Mouse (Mus musculus) splenic B cell, adult 2 months (primary cell): Measurements from ENCODE around the gene Cacna2d3.

ENCODE experiments used
- DNase-seq: peaks from one replicate; pipeline ENCODE4 v3.0.0-alpha.2; 2011; ENCODE audit warnings: low read depth, low spot score
- H3K27me3 ChIP-seq: 2 replicates; pipeline ENCODE4 v1.6.1; 2012; ENCODE audit warnings: mild to moderate bottlenecking, low read length, moderate library complexity, mixed read lengths; ENCODE audit not compliant: control insufficient read depth, poor library complexity, insufficient read depth, severe bottlenecking
- H3K36me3 ChIP-seq: 2 replicates; pipeline ENCODE4 v1.6.1; 2012; ENCODE audit warnings: mild to moderate bottlenecking, low read length, moderate library complexity, mixed read lengths; ENCODE audit not compliant: control insufficient read depth, poor library complexity, insufficient read depth, severe bottlenecking

Gene Cacna2d3

GRCm38 (mm10) chr14:29061491-29061890 lies 660.2 kb downstream of the Cacna2d3 start:
- no peak for DNase-seq
- no peaks in the 10 kb centered on the region for H3K27me3 ChIP-seq
- H3K36me3 ChIP-seq, result no peaks in the 10 kb centered on the region

- Histone ChIP-seq H3K36me3 (no peaks in the 10 kb centered on the region), H3K27me3 (no peaks in the 10 kb centered on the region)
- no peak for DNase-seq
These were observed 661.0 kb downstream of the Cacna2d3 start for GRCm38 (mm10) chr14:29060679-29061078.

- DNase-seq, result no peak
- H3K36me3 ChIP-seq, result no peaks in the 10 kb centered on the region
- no peaks in the 10 kb centered on the region for H3K27me3 ChIP-seq
These were observed 669.5 kb downstream of the Cacna2d3 start for GRCm38 (mm10) chr14:29051951-29052835.

- no peaks in the 10 kb centered on the region for H3K36me3 ChIP-seq
- DNase-seq, result no peak
- no peaks in the 10 kb centered on the region for H3K27me3 ChIP-seq
These were observed 679.3 kb downstream of the Cacna2d3 start for GRCm38 (mm10) chr14:29042355-29042754.

- Histone ChIP-seq H3K27me3 (no peaks in the 10 kb centered on the region), H3K36me3 (no peaks in the 10 kb centered on the region)
- no peak for DNase-seq
These were observed 680.2 kb downstream of the Cacna2d3 start for GRCm38 (mm10) chr14:29041498-29041897.

GRCm38 (mm10) chr14:29040606-29041364 lies 680.9 kb downstream of the Cacna2d3 start:
- no peaks in the 10 kb centered on the region for H3K27me3 ChIP-seq
- H3K36me3 ChIP-seq, result no peaks in the 10 kb centered on the region
- no peak for DNase-seq

GRCm38 (mm10) chr14:29038246-29038645 lies 683.4 kb downstream of the Cacna2d3 start:
- Histone ChIP-seq H3K27me3 (no peaks in the 10 kb centered on the region), H3K36me3 (no peaks in the 10 kb centered on the region)
- DNase-seq, result no peak

GRCm38 (mm10) chr14:29031858-29032395 lies 689.7 kb downstream of the Cacna2d3 start:
- H3K36me3 ChIP-seq, result no peaks in the 10 kb centered on the region
- no peak for DNase-seq
- H3K27me3 ChIP-seq, result no peaks in the 10 kb centered on the region

- Histone ChIP-seq H3K27me3 (no peaks in the 10 kb centered on the region), H3K36me3 (no peaks in the 10 kb centered on the region)
- DNase-seq, result no peak
These were observed 691.1 kb downstream of the Cacna2d3 start for GRCm38 (mm10) chr14:29030519-29030918.

GRCm38 (mm10) chr14:29029896-29030420 lies 691.7 kb downstream of the Cacna2d3 start:
- no peaks in the 10 kb centered on the region for H3K36me3 ChIP-seq
- DNase-seq, result no peak
- H3K27me3 ChIP-seq, result no peaks in the 10 kb centered on the region

- Histone ChIP-seq H3K27me3 (no peaks in the 10 kb centered on the region), H3K36me3 (no peaks in the 10 kb centered on the region)
- no peak for DNase-seq
These were observed 692.6 kb downstream of the Cacna2d3 start for GRCm38 (mm10) chr14:29029107-29029469.

GRCm38 (mm10) chr14:29028391-29029106 lies 693.1 kb downstream of the Cacna2d3 start:
- no peaks in the 10 kb centered on the region for H3K27me3 ChIP-seq
- no peaks in the 10 kb centered on the region for H3K36me3 ChIP-seq
- DNase-seq, result no peak

- H3K36me3 ChIP-seq, result no peaks in the 10 kb centered on the region
- no peak for DNase-seq
- H3K27me3 ChIP-seq, result no peaks in the 10 kb centered on the region
These were observed 694.4 kb downstream of the Cacna2d3 start for GRCm38 (mm10) chr14:29027276-29027675.

GRCm38 (mm10) chr14:29025335-29025734 lies 696.3 kb downstream of the Cacna2d3 start:
- Histone ChIP-seq H3K36me3 (no peaks in the 10 kb centered on the region), H3K27me3 (no peaks in the 10 kb centered on the region)
- DNase-seq, result no peak
